17 mouse cellular contexts compared by ENCODE assay signal in the genomic region with DNA sequence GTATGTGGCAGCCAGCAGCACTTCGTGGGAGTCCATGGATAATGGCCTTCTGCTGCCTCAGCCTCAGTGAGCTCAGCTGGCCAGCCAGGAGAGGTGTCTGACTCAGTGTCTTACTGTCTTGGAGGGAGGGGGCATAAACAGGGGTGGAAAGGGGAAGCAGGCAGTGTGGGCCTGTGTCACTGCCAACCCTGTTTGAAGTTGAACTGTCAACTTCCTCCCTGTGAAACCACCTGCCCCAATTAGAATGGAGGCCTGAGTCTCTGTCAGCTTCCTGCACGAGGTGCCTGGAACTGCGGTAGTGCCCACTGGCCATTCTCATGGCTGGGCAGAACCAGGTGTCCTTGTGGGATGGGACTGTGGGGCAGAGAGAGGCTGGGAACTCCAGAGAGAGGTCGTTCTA. TPM values are rescaled to one million over a fixed set of nuclear protein-coding genes. Genes with fewer than 3 reads are reported as not detected.
DNase-seq lines count a peak whose midpoint lies in the region; ATAC-seq and TF ChIP-seq lines count a peak whose summit lies in the region.
"Had no signal": no experiment of that assay in that cellular context is flagged by ENCODE, and none has a peak within 500 bp of the region (broad histone marks: within the 10 kb centered on the region; RNA-seq: fewer than 3 reads in every experiment).

Gene Cd5, minus strand, starts transcription at position 192 of the 400 bp plus-strand sequence.

- peak; percentile 42 for ATAC-seq in lung, postnatal 0 days
- ATAC-seq in heart, embryonic 11.5 days (replicated peaks; ENCODE audit: insufficient number of reproducible peaks, low FRiP score, low TSS enrichment): no peak
- ATAC-seq: forebrain, embryonic 15.5 days had no signal

- H3K4me1 ChIP-seq in lung, postnatal 0 days (ENCODE audit: insufficient read depth, low read depth, low read length): no peaks in the 10 kb centered on the region; the same call in 1 of the 2 replicates
- H3K4me1 ChIP-seq in heart, embryonic 11.5 days (ENCODE audit: control insufficient read depth, insufficient read depth, low read length): peaks cover 5% of the 10 kb centered on the region; the same call in 1 of the 2 replicates
- H3K4me1 ChIP-seq: forebrain, embryonic 15.5 days; hindbrain, embryonic 13.5 days had no signal

- 60% methylated on average over 4 of the region's 4 CpGs for WGBS in lung, postnatal 0 days
- 50% methylated on average over 4 of the region's 4 CpGs for WGBS in heart, embryonic 11.5 days (ENCODE audit: insufficient replicate concordance)

- H3K9me3 ChIP-seq in lung, postnatal 0 days (ENCODE audit: low read length): no peaks in the 10 kb centered on the region
- H3K9me3 ChIP-seq in heart, embryonic 11.5 days (replicated peaks; ENCODE audit: control insufficient read depth, low read length): no peaks in the 10 kb centered on the region
- H3K9me3 ChIP-seq: embryonic facial prominence, embryonic 13.5 days; forebrain, embryonic 15.5 days; hindbrain, embryonic 13.5 days had no signal

- DNase-seq in lung, postnatal 0 days (ENCODE audit: low spot score): peak; percentile 28
- DNase-seq in lung, postnatal 14 days: no peak
- peak; percentile 92 for DNase-seq in induced T-regulatory cell, adult 2 months (ENCODE audit: low read depth)
- peak; percentile 47 to 55 for DNase-seq in spleen, adult 18-20 months
- peak; percentile 73 for DNase-seq in thymus, postnatal 4 days
- no peak for DNase-seq in left cerebral cortex, adult 18-20 months (ENCODE audit: low spot score in 2 of 2)
- DNase-seq in adrenal gland, adult (ENCODE audit: inconsistent age in 2 of 2, low spot score in 1 of 2): no peak
- DNase-seq: cerebellum, adult 11 months; kidney, postnatal 14 days; lung, embryonic 14.5 days; retina, postnatal 1 day had no signal

- H3K36me3 ChIP-seq in lung, postnatal 0 days (ENCODE audit: insufficient read depth, low read length): no peaks in the 10 kb centered on the region
- H3K36me3 ChIP-seq in heart, embryonic 11.5 days (ENCODE audit: control insufficient read depth, insufficient read depth, low read length): no peaks in the 10 kb centered on the region
- H3K36me3 ChIP-seq: embryonic facial prominence, embryonic 13.5 days; forebrain, embryonic 15.5 days; hindbrain, embryonic 13.5 days had no signal

- no peak within 1 kb of the TSS for H3K9ac ChIP-seq in lung, postnatal 0 days (replicated peaks; ENCODE audit: low read depth)
- H3K9ac ChIP-seq in heart, embryonic 11.5 days (ENCODE audit: low read depth, low read length): no peak within 1 kb of the TSS
- H3K9ac ChIP-seq: embryonic facial prominence, embryonic 13.5 days; forebrain, embryonic 15.5 days; hindbrain, embryonic 13.5 days; lung, embryonic 14.5 days had no signal

- no peak for TF ChIP-seq EP300 in lung, postnatal 0 days (IDR thresholded peaks at IDR 0.05)

- no peak within 1 kb of the TSS for H3K27ac ChIP-seq in lung, postnatal 0 days (ENCODE audit: low read length)
- no peak within 1 kb of the TSS for H3K27ac ChIP-seq in heart, embryonic 11.5 days (ENCODE audit: low read depth, low read length)
- H3K27ac ChIP-seq: embryonic facial prominence, embryonic 13.5 days; forebrain, embryonic 15.5 days; heart, adult 2 months; hindbrain, embryonic 13.5 days had no signal

- no peak for TF ChIP-seq CTCF in lung, postnatal 0 days (IDR thresholded peaks at IDR 0.05)

- no peak within 1 kb of the TSS for H3K4me2 ChIP-seq in lung, postnatal 0 days (replicated peaks; ENCODE audit: low read depth, low read length)
- H3K4me2 ChIP-seq in heart, embryonic 11.5 days: no peak within 1 kb of the TSS
- H3K4me2 ChIP-seq: embryonic facial prominence, embryonic 13.5 days; forebrain, embryonic 15.5 days; hindbrain, embryonic 13.5 days; lung, embryonic 14.5 days had no signal

- H3K4me3 ChIP-seq in lung, postnatal 0 days (ENCODE audit: low read depth, low read length): no peak within 1 kb of the TSS
- no peak within 1 kb of the TSS for H3K4me3 ChIP-seq in heart, embryonic 11.5 days (ENCODE audit: low read depth, low read length)
- H3K4me3 ChIP-seq: embryonic facial prominence, embryonic 13.5 days; forebrain, embryonic 15.5 days; heart, adult 2 months; hindbrain, embryonic 13.5 days; myocyte had no signal

- no peaks in the 10 kb centered on the region for H3K27me3 ChIP-seq in lung, postnatal 0 days (replicated peaks; ENCODE audit: insufficient read depth, low read length)
- no peaks in the 10 kb centered on the region for H3K27me3 ChIP-seq in heart, embryonic 11.5 days (ENCODE audit: control insufficient read depth, insufficient read depth, low read length)
- H3K27me3 ChIP-seq: embryonic facial prominence, embryonic 13.5 days; forebrain, embryonic 15.5 days had no signal

RNA-seq across cellular contexts. Expression of gene Cd5, which starts in this region (rescaled TPM):
- 0.48 and 0.68 TPM in 2 replicates for polyA plus RNA-seq in lung, postnatal 0 days (2015; fragmentation: Nextera tagmentation; extraction: Ambion mirVana)
- 0.39 and 0.72 TPM in 2 replicates for polyA plus RNA-seq in heart, embryonic 11.5 days (2014; fragmentation: Nextera tagmentation; extraction: Ambion mirVana)
- total RNA-seq in left cerebral cortex, adult 18-20 months (2021): under 1 TPM in 1 of 2 experiments, not detected in 1; 0.16 TPM
- polyA plus RNA-seq: myocyte had no signal

Comparison
In these comparisons a context has a peak if more than half of its experiments do, and no peak if none do; other contexts are left out.
1. Peak in DNase-seq and ATAC-seq in lung, postnatal 0 days; RNA of the gene not detected or under 1 TPM.
2. DNase-seq: peak in induced T-regulatory cell, adult 2 months (single experiment), spleen, adult 18-20 months (2 of 2) and thymus, postnatal 4 days (single experiment); none in lung, postnatal 14 days (single experiment), left cerebral cortex, adult 18-20 months (0 of 2) and adrenal gland, adult (0 of 2).